Mouse (Mus musculus): ENCODE data around the gene Plpp3. TPM values are rescaled to one million over a fixed set of nuclear protein-coding genes. Genes with fewer than 3 reads are reported as not detected.

Gene Plpp3
- 250 TPM for polyA plus RNA-seq (2014; fragmentation: Illumina TruSeq; extraction: RNeasy Lipid Tissue Mini Kit (QIAGEN cat#74804); ENCODE audit: low read depth, low replicate concordance)

DNA sequence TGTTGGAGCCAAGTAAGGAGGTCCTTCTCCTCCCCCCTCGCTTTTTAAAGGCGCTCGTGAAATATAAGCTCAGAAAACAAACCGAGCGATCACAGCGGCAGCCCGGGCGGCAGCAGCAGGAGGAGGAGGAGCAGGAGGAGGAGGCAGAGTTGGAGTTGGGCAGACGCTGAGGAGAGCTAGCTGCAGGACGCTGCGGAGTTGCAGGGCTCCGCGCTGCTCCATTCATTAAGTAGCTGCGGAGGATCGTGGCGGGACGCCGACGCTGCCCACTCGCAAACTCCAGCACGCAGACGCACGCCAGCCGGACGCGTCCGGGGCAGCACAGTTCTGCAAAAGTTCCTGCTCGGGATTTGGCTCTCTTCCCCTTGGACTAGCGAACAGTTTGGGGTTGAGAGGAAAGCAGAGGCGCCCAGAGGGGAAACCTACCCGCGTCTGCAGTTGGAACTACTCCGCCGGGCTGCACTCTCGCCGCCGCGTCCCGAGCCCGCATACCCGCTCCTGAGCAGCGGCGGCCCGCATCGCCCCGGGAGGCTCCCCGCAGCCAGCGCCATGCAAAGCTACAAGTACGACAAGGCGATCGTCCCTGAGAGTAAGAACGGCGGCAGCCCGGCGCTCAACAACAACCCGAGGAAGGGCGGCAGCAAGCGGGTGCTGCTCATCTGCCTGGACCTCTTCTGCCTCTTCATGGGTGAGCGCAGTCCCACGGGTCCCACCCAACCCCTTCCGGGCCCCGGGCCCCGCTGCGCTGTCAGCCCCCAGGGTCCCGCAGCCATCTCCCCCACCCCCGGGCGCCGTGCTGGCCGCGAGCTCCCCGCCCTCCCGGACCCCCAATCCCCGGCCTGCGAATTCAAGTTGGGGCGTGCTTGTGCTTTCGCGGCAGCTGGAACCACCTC, at the start of gene Plpp3:
Gene Plpp3 (plus strand): TSS at position 72 of the 893 bp plus-strand sequence.

DNA sequence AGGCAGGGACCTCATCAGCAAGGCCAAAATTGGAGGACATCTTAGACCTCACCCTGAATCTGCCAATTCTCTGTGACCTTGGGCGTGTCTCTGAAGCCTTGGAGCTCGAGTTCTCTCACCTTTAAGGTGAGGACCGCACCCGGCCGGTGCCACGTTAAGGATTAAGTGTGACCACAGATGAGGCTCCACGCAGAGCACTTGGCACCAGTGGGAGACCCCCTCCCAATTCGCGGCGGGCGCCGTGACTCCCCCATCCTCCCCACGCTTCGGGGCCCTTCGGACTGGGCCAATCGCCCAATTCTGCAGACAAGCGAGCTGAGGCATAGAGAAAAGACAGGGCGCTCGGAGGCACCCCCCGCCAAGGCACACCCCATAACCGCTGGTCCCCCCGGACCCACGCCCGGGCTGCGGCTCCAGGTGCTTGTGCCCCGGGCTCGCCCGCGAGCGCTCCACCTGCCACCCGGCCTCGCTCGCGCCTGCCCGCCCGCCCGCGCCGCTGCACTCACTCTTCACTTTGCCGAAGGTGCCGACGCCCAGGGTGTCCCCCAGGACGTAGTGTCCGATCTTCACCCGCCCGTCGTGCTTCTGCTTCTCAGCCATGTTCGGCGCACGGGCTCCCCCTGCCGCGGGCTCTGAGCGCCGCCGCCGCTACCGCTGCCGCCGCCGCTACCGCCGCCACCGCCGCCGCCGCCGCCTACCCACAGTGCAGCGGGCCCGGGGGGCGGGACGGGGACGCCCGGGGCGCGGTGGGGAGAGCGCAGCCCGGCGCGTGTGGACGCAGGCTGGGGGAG, 47.8 kb upstream of the Plpp3 start, which contains the start of gene Prkaa2:
Gene Prkaa2 (minus strand): TSS at position 692 of the 791 bp plus-strand sequence.

Other genes with a start within 250 kb of the Plpp3 start
- 0.17 TPM for gene Fyb2, start 243.9 kb upstream of the Plpp3 start, polyA plus RNA-seq (2014; fragmentation: Illumina TruSeq; extraction: RNeasy Lipid Tissue Mini Kit (QIAGEN cat#74804); ENCODE audit: low read depth, low replicate concordance)
- gene Prkaa2, start 47.5 kb upstream of the Plpp3 start, polyA plus RNA-seq (2014; fragmentation: Illumina TruSeq; extraction: RNeasy Lipid Tissue Mini Kit (QIAGEN cat#74804); ENCODE audit: low read depth, low replicate concordance) = 18.9 TPM